Mouse (Mus musculus): ENCODE measurements at regions not wholly inside any gene's neighbourhood (a gene's known extent, or its start where the extent isn't known, plus 50 kb on each side); places are given as distances from the start of the nearest gene placed in this dataset.

- DNase-seq = no peak
Measured at GRCm38 (mm10) chr12:12625788-12626187, 315.9 kb downstream of the Mycn start.

DNA sequence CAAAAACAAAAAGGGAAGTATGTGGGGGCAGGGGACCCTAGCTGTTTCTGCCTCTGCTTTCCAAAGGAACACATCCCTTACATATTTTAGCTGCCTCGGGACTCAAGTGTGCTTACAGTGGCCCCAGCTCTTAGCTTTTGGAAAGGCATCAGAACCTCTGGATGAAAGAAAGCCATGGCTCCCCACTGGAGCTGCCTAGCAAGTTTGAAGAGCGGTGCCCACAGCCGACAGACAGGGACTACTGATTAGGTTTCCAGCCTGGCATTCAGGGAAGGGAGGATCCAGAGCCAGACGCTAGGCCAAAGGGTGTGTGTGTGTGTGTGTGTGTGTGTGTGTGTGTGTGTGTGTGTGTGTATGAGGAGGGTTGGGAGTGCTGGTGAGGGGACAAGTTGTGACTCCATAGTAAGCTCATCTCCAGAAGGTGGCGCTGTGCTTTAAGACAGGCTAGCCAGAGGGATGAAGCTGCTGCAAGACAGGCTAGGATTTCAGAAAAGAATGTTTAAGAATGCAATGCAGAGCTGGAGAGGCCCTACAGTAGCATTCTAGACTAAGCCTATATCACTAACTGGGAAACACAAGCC is 318.9 kb downstream of the Mycn start:
- DNase-seq = peak; percentile 80 to 86

- DNase-seq = no peak
Measured at GRCm38 (mm10) chr12:12621506-12621905, 320.2 kb downstream of the Mycn start.

DNA sequence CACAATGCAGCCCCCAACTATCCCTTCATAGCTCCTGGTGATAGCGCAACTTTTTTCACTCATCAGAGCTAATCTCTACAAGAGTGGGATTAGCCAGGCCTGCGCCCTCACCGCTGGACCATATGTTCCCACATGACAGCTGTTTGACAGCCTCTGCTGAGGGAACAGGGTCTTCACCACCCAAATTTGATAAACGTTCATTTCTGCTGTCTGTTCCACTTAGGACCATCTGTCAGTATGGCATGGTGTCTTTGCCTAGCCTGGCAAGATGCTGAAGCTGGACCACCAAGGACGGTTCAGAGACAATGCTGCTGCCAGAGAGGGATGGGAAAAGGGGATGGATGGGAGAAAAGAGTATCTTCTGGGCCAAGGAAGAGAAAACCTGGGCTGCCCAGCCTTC is 321.4 kb downstream of the Mycn start:
- no peak for DNase-seq

- DNase-seq = no peak
Measured at GRCm38 (mm10) chr12:12619431-12619830, 322.3 kb downstream of the Mycn start.

DNA sequence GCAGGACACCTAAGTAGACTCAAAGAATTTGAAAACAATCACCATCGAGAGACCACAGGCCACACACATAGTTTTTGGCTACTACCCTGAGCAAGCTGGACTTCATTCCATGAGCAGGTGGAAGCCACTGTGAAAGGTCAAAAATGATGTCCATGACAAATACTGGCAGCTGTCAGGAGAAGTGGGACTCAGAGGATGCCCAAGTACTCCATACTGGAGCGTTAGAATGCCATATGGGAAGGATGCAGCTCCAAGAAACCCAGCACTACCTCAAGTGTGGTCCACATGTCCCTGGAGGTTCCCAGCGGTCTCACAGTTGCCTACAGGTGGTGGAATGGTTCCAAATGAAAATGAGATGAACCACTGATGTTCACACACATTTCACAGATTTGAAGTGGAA is 329.2 kb downstream of the Mycn start:
- DNase-seq = no peak

DNA sequence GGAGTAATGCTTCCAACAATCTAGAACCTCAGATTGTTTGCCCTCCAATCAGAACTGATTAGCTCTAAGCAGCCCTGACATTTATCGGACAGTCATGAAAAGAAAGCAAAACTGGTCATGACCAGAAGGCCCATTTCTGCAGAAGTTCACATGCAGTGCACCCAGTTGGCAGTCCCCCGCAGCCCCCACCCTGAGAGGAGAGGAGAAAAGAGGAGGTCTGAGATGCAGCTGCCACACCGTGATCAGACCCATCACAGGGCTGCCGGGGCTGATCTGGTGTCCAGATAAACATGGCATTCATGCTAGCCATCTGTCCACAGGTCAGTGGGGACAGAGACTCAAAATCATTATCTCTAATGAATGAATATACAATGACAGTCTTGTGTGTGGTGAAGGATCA is 330.9 kb downstream of the Mycn start:
- no peak for DNase-seq

- no peak for DNase-seq
Measured at GRCm38 (mm10) chr12:12607995-12608394, 333.7 kb downstream of the Mycn start.

- no peak for DNase-seq
Measured at GRCm38 (mm10) chr12:12606911-12607310, 334.8 kb downstream of the Mycn start.

GRCm38 (mm10) chr12:12605495-12605894 is 336.2 kb downstream of the Mycn start:
- no peak for DNase-seq

- no peak for DNase-seq
Measured at GRCm38 (mm10) chr12:12601362-12601761, 339.4 kb downstream of the Fam49a start.

- DNase-seq = no peak
Measured at GRCm38 (mm10) chr12:12595399-12595798, 333.5 kb downstream of the Fam49a start.

- no peak for DNase-seq
Measured at GRCm38 (mm10) chr12:12594567-12594966, 332.6 kb downstream of the Fam49a start.

DNA sequence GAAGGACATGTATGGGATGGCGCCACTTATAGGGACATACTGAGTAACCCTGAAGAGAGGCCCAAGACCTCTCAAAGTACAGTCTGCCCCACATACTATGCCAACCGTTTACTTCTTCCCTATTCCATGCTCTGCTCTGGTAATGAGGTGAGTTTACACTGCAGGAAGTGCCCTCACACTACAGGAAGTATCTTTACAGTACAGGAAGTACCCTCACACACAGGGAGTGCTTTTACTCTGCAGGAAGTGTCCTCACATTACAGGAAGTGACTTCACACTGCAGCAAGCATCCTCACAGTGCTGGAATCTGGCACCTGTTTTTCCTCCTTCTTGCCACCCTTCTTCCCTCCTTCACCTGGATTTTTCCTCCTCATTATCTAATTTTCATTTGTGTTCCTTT is 331.4 kb downstream of the Fam49a start:
- no peak for DNase-seq

- no peak for DNase-seq
Measured at GRCm38 (mm10) chr12:12590753-12591291, 328.9 kb downstream of the Fam49a start.

DNA sequence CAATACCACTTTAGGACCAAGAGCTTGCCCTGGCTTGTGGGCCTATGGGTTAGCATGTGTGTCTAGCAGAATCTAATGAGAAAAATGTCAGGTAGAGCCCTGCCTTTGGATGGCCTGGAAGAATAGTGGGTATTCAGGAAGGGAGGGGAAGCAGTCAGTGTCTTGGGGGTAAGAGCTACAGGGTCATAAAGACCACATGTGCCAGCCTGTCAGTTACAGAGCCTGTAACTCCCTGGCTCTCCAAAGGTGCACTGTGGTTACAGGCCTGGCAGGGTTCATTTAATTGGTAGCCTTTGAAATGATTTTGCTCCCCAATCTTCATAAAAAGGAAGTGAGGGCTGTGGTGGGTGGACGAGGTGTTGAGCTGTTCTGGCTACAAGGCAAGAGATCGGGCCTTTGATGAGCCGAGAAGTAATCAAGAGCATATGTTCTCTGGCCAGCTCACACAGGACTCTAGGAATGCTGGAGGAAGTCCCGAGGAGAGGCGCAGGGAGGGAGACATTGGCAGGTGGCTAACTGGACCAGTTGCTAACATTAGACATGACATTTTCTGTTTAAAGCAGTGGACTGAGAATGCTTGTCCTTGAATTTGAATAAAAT is 326.9 kb downstream of the Fam49a start:
- no peak for DNase-seq

- no peak for DNase-seq
Measured at GRCm38 (mm10) chr12:12586436-12586835, 324.5 kb downstream of the Fam49a start.

DNA sequence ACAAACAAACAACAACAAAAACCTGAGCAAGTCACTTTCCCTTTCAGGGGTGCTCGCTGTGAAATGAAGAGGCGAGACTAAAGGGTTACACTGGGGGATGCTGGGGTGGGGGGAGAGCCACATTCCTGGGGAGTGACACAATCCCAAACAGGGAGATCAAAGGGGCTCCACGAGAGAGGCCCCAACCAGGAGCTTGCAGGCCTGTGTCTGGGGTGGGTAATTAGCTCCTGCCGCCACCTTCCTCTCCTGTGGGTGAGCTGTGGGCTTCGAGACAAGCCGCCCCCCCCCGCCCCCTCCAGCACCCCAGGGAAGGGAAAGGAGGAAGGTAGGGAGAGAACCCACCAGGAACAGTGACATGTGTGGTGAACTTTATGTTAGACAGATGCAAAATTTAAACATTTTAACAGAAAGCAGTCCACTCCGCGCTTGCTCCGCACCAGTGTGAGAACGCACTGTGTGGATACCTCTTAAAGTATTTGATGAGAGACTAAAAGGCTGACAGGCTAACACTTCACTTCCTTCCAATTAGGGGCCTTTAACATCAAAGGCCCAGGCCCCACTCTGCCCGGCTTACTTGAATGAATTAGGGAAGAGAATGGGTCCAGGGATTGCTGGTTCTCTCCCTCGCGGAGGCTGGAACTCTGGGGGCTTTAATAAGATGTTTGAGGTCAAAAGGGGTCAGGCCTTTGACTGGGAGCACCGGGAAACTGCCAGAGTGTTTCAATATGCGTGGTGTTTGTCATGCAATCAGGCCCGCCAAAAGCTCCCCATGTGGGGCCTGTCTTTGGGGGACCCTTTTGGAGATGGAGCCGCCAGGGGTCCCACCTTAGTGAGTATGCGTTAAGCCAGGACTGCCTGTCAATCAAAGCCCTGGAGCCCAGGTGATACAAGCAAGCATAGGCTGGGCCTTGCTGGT is 319.6 kb downstream of the Fam49a start:
- no peak for DNase-seq

GRCm38 (mm10) chr12:12580763-12581178 is 318.8 kb downstream of the Fam49a start:
- no peak for DNase-seq

- DNase-seq = no peak
Measured at GRCm38 (mm10) chr12:12578278-12578677, 316.3 kb downstream of the Fam49a start.

DNA sequence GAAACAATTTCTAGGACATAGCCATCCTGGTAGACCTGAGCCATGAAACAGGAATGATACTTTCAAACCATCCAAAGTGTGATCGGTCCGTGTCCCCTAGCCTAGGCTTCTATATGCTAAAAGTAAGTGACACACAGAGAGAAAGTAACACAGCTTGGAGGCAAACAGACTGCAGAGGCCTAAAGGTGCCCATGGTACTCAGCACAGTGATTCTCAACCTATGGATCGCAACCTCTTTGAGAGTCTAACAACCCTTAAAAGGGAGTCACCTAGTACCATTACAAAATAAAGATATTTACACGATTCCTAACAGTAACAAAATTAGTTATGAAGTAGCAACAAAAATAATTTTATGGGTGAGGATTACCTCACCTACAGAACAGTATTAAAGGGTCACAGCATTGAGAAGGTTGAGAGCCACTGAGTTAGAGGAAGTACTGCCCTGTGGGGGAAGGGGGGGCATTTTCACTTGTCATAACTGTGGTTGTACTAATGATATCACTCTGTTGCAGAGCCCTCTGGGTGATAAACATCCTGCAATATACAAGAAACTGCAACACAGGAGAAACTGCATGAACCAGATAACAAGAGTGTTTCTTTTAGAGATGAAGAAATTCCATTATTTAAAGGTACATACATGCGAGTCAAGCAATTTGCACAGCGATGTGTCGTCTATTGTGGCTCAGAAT is 308.8 kb downstream of the Fam49a start:
- no peak for DNase-seq

DNA sequence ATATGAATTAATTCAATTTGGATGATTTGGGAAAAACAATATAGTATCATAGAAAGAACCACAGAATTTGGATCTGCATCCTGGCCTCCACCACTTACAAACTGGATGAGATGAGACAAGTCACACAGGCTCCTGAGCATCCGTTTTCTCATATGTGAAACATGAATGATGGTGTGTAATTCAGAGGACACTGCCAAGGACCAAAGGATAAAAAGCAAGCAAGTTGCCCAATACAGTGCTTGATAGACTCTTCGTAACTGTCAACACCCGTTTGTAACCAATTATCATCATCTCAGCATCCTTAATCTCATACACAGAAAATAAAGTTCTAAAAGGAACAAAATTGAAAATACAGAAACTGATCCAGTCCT is 305.8 kb downstream of the Fam49a start:
- DNase-seq = no peak
